Mouse (Mus musculus) CD4-positive, CD25-positive, alpha-beta regulatory T cell, adult 2 months (primary cell): ENCODE measurements around the gene Pdzd2.

Source experiments
- DNase-seq: peaks from one replicate; pipeline ENCODE4 v3.0.0-alpha.2; 2012; ENCODE audit warnings: low read depth, low spot score

The Pdzd2 gene

DNA sequence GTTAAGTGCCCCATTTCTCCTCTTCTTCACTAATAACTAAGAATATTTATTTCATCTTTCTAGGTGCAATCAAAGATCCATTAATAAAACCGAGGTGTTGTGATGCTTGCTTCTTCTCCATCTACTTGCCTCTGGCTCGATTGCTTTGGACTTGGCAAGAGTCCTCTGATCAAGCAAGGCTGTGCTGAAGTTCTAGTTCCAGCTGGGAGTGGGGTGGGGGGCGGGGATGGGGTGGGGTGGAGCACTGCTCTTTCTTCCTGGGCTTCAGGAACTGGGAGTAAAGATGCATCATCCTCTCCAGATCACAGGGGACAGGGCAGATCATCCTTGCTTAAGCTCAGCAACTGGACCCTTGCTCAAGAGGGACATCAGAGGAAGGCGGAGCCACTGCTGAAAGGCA lies 5.5 kb downstream of the Pdzd2 start:
- DNase-seq = no peak

GRCm38 (mm10) chr15:12732613-12733012 lies 7.1 kb downstream of the Pdzd2 start:
- DNase-seq = no peak

GRCm38 (mm10) chr15:12728381-12728780 lies 11.3 kb downstream of the Pdzd2 start:
- DNase-seq = no peak

- DNase-seq = no peak
Observed at GRCm38 (mm10) chr15:12725256-12725655, 14.5 kb downstream of the Pdzd2 start.

DNA sequence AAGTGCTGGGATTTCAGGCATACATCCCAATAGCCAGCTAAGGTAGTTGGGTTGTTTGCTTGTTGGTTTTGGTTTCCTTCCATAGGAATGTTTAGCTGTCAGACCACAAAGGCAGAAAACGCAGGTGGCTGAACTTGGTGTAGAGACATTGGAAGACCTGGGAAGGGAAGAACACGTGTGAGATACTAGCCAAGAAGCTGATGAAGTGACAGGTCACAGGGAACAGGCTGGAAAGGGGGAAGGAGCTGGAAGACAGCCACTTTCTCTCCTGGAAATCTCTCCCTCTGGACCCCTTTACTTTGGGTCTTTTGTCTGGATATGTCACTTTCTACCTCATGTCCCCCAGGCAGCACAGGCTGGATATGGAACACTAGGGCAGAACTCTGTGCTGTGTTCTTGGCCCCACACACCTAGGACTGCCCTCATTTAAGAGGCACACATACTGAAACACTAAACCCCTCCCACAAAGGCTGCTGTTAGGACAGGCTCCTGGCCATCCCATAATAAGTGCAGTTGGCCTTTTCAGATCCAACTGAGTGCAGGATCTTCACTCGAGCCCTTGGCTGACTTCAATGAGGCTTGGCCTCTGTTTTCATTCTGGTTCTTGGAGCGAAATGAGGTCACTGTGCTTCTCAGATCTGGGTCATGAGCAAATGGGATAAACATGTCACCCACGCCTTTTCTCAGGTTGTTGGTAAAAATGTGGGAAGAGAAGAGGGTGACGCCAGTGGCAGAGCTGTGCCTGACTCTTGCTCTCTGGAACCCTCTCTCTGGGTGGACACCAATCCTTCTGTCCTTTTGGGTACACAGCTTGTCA lies 17.8 kb downstream of the Pdzd2 start:
- no peak for DNase-seq

DNA sequence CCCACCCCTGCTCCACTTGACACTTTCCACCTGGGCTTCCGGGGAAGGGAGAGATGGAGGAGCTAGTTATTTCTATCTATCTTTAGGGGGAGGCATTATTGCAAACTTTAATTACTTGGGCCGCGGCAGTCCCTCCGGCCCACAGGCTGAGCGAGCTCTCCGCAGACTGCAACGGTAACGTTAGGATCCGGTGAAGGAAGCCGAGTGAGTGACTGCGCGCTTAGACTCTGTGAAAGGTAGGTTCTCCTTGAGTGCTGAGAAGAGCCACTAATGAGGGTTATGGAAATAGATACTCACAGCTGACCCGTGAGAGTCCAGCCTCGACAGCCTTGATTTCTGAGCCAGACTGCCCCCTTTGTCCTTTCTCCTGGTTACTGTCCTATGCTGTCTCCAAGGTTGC lies 20.9 kb downstream of the Pdzd2 start:
- no peak for DNase-seq

GRCm38 (mm10) chr15:12717410-12717809 lies 22.3 kb downstream of the Pdzd2 start:
- DNase-seq = no peak

- DNase-seq = no peak
Observed at GRCm38 (mm10) chr15:12716881-12717280, 22.8 kb downstream of the Pdzd2 start.

GRCm38 (mm10) chr15:12714322-12714721 lies 25.4 kb downstream of the Pdzd2 start:
- no peak for DNase-seq

- no peak for DNase-seq
Observed at GRCm38 (mm10) chr15:12713216-12713615, 26.5 kb downstream of the Pdzd2 start.

DNA sequence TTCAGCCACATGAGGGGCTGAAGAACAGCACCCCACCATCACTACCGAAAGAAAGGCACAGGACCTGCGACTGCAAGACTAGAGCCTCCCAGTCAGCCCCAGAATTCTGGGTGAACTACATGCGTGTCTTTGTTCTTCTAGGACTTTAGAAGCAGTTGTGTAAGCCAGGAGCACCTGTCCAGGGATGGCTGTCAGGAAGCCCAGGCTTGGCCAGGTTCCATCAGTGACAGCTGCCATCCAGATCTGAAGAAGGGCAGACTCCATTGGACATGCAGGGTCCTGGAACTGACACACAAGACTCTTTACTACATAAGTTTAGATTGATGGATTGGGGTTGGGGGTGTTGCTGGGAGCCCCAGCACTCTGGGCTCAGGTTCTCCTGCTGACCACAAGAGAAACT lies 29.7 kb downstream of the Pdzd2 start:
- no peak for DNase-seq

- DNase-seq = no peak
Observed at GRCm38 (mm10) chr15:12708297-12708696, 31.4 kb downstream of the Pdzd2 start.

- DNase-seq = no peak
Observed at GRCm38 (mm10) chr15:12706902-12707301, 32.8 kb downstream of the Pdzd2 start.

DNA sequence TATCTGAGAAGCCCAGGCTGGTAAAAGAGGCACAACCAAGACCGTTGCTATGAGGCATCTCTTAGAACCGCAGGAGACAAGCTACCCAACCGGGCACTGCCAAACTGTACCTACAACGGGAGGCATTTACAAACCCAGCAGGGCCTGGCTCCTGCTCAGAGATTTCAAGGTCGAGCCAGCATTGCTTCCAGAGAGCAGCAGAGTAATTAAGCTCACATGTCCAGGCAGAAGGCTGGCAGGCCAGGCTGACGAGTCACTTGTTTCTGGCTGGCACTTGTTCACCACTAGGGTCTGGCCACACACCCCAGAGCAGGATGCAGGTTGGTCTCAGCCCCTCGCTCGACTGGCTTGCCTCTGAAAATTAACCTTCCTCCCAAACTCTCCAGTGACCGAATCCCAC lies 39.4 kb downstream of the Pdzd2 start:
- no peak for DNase-seq

DNA sequence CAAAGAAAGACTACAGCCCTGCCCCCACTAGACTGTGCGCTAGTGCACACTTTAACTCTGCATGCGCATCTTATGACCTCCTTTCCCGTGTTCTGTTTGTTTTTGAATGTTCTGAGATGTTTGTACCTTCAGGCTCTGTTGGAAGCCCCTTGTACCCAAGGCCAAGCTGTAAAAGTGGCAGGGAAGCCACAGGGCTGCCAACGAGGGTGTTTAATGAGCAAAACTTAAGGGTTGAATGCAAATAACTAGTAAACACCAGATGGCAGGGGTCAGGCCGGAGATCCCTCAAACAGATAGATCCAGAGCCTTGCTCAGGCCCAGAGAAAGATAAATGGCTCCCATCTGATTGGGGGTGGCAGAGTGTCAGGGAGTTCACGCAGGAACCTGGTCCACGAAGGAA lies 42.0 kb downstream of the Pdzd2 start:
- no peak for DNase-seq

GRCm38 (mm10) chr15:12696889-12697288 lies 42.8 kb downstream of the Pdzd2 start:
- DNase-seq = no peak

DNA sequence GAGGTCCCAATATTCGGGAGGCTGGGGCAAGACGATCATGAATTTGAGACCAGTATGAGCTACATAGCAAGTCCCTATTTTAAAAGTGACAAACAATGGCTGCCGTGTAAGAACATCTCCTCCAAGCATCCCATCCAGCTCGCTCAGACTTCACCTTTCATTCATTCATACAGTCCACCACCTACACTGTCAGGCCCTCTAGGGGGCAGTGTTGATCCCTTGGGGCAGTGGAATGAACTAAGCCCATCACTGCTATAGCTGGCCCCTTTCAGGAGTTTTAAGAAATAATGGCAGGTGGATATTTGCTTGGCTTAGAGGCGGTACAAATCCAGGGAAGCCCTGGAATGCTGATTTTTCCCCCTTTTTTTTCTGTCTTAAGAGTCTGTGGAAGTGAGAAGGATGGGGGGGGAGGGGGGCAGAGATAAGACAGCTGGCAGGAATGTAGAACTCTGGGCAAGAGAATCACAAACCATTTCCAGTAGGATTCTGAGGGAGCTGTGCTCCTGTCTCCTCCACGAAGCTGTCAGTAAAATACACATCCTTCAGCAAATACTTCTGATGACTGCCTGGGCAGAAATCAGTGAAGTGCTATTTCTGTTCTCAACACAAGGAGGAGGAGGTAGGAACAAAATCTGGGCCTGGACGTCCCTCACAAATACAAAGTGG lies 49.9 kb downstream of the Pdzd2 start:
- no peak for DNase-seq

DNA sequence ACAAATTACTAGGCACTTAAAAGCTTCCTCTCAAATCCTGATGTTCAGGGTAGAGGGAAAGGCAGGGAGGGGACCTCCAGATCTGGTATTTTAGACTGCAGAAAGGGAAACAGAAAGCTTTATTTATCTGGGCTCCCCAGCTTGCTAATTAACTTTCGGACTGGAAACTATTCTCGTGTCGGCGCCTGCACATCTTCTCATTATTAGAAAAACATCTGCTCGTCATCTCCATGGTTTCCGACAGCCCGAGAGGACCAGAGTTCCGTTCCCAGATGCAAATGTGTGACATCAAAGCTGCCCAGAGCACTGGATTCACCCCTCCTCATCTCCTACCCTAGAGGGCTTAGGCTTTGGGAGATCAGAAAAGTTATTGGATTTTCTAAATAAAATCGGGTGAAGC lies 57.2 kb downstream of the Pdzd2 start:
- no peak for DNase-seq

DNA sequence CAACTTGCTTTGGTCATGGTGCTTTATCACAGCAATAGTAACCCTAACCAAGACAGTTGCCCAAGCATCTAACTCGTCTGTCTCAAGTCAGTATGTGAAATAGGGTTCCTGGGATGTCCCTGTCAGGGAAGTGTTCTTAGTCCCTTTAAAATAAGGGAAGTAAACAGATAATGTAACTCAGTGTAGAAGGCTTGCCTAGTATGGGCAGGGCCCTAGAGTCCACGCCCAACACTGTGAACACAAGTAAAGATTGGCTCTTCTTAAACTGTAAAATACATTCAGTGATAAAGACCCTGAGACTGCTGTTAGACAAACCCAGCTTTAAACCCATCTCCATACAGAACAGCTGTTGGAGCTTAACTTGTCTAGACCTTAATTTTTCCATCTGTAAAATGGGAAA lies 57.8 kb downstream of the Pdzd2 start:
- no peak for DNase-seq

GRCm38 (mm10) chr15:12680750-12681149 lies 59.0 kb downstream of the Pdzd2 start:
- no peak for DNase-seq

GRCm38 (mm10) chr15:12679996-12680395 lies 59.7 kb downstream of the Pdzd2 start:
- DNase-seq = no peak

- no peak for DNase-seq
Observed at GRCm38 (mm10) chr15:12678540-12679112, 61.1 kb downstream of the Pdzd2 start.

DNA sequence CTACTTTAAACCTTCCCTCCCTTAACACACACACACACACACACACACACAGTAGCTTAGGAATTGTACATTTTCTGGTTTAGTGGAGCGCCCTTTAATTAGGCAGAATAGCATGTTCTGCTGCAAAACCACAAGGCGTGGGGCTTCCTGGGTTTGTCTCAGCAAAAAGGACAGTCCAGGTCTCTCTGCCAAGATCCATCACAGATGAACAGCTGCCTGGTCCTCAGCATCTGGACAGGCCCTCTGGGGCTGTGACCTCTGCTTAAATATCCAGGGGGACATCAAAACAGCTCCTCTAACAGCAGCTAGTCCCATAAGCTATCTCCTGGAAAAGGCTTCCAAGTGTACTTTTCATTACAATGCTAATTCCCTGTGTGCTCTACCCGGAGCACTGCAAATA lies 64.4 kb downstream of the Pdzd2 start:
- DNase-seq = no peak
